Mouse (Mus musculus) myocyte (in vitro differentiated cells): ENCODE measurements around the gene Mrpl4. TPM values are rescaled to one million over a fixed set of nuclear protein-coding genes. Genes with fewer than 3 reads are reported as not detected.

Source experiments
- H3K27me3 ChIP-seq: one replicate; pipeline ENCODE4 v1.6.1; 2011; ENCODE audit not compliant: control insufficient read depth, insufficient read depth, insufficient read length
- H3K36me3 ChIP-seq: one replicate; pipeline ENCODE4 v1.6.1; 2011; ENCODE audit not compliant: control insufficient read depth, insufficient read depth
- H3K4me2 ChIP-seq: one replicate; pipeline ENCODE4 v1.6.1; 2011; ENCODE audit warnings: low read depth, control low read depth
- H3K4me3 ChIP-seq: one replicate; pipeline ENCODE4 v1.5.1; 2011; ENCODE audit warnings: mild to moderate bottlenecking, control low read depth, moderate library complexity
- H3K79me2 ChIP-seq: one replicate; pipeline ENCODE4 v1.6.1; 2011; ENCODE audit not compliant: control insufficient read depth, insufficient read depth
- H3ac ChIP-seq: one replicate; pipeline ENCODE4 v1.6.1; 2011; ENCODE audit not compliant: control insufficient read depth, insufficient read length
- CEBPB ChIP-seq: IDR thresholded peaks from 2 replicates; pipeline ENCODE4 v1.6.1; 2011; ENCODE audit warnings: mild to moderate bottlenecking, moderate library complexity; ENCODE audit not compliant: poor library complexity, insufficient read depth, severe bottlenecking
- E2F4 ChIP-seq: IDR thresholded peaks from one replicate; pipeline ENCODE4 v1.6.1; 2011; ENCODE audit warnings: mild to moderate bottlenecking, control low read depth, moderate library complexity; ENCODE audit not compliant: insufficient read depth
- MAX ChIP-seq: IDR thresholded peaks from one replicate; pipeline ENCODE4 v1.6.1; 2011; ENCODE audit warnings: low read depth, mild to moderate bottlenecking, control low read depth
- MYOD1 ChIP-seq, 3 experiments: IDR thresholded peaks; one replicate each; pipeline ENCODE4 v1.6.1; 2011; ENCODE audit warnings: control low read depth in 2 of 3, low read depth in 2 of 3, mild to moderate bottlenecking in 2 of 3, moderate library complexity in 1 of 3; ENCODE audit not compliant: insufficient read length in 2 of 3, control insufficient read depth in 1 of 3
- MYOG ChIP-seq, 3 experiments: IDR thresholded peaks; one replicate each; pipeline ENCODE4 v1.6.1; 2011; ENCODE audit warnings: control low read depth in 2 of 3, low read depth in 2 of 3, mild to moderate bottlenecking in 2 of 3; ENCODE audit not compliant: insufficient read length in 2 of 3, control insufficient read depth in 1 of 3, insufficient read depth in 1 of 3
- POLR2A ChIP-seq: IDR thresholded peaks from one replicate; pipeline ENCODE4 v1.6.1; 2011; ENCODE audit warnings: low read depth, mild to moderate bottlenecking, control low read depth, moderate library complexity; ENCODE audit not compliant: insufficient read length
- POLR2AphosphoS2 ChIP-seq: IDR thresholded peaks from one replicate; pipeline ENCODE4 v1.6.1; 2011; ENCODE audit warnings: low read depth, control low read depth; ENCODE audit not compliant: insufficient read length
- REST ChIP-seq: IDR thresholded peaks from one replicate; pipeline ENCODE4 v1.6.1; 2011; ENCODE audit warnings: mild to moderate bottlenecking, control low read depth, moderate library complexity; ENCODE audit not compliant: insufficient read depth, insufficient read length
- SRF ChIP-seq: IDR thresholded peaks from one replicate; pipeline ENCODE4 v1.6.1; 2011; ENCODE audit warnings: low read depth; ENCODE audit not compliant: control insufficient read depth, insufficient read length
- TCF12 ChIP-seq: IDR thresholded peaks from one replicate; pipeline ENCODE4 v1.6.1; 2011; ENCODE audit warnings: mild to moderate bottlenecking, control low read depth; ENCODE audit not compliant: poor library complexity, insufficient read depth, severe bottlenecking
- TCF3 ChIP-seq: IDR thresholded peaks from one replicate; pipeline ENCODE4 v1.6.1; 2011; ENCODE audit warnings: low read depth, control low read depth; ENCODE audit not compliant: insufficient read length
- USF1 ChIP-seq: IDR thresholded peaks from one replicate; pipeline ENCODE4 v1.6.1; 2011; ENCODE audit warnings: low read depth, mild to moderate bottlenecking, control low read depth, moderate library complexity
- polyA plus RNA-seq: library from polyadenylated mRNA; unstranded; fragments of >200 nt; fragmentation: generic; extraction: Trizol; gene quantifications from one replicate; pipeline ENCODE4 v1.2.1, GENCODE M21; 2012; ENCODE audit warnings: missing spikeins

The Mrpl4 gene
- polyA plus RNA-seq, 1 experiment: 110 TPM

DNA sequence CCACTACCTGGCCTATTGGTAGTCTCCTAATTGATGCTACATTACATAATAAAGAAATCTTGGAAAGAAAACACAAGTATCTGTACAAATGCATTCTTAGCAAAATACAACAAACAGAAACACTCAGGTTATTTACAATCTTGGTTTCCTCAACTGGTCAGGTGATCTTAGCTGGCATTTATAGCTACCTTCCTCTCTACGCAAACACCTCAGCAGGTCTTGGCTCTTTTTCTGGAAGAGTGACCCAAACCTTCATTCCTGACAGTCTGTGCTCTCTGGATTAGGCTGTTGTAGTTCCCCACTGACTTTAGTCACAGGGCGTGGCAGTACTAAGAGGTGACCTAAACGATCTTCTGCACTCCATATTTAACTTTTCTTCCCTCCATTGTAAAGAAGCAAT lies 42.7 kb downstream of the Mrpl4 start:
- H3K79me2 ChIP-seq: no peaks in the 10 kb centered on the region
- H3K4me3 ChIP-seq: no peak overlapping the region
- peaks cover 1% of the 10 kb centered on the region for H3K27me3 ChIP-seq
- TF ChIP-seq TCF12 (no peak), MYOD1 (IDR thresholded peaks at IDR 0.05; ENCODE audit: control insufficient read depth in 1 of 3, insufficient read length in 2 of 3, low read depth in 2 of 3) (no peak), USF1 (no peak), E2F4 (no peak), TCF3 (no peak), POLR2AphosphoS2 (no peak), POLR2A (no peak)
- no peaks in the 10 kb centered on the region for H3K36me3 ChIP-seq
- H3ac ChIP-seq: no peak overlapping the region
- no peak overlapping the region for H3K4me2 ChIP-seq

DNA sequence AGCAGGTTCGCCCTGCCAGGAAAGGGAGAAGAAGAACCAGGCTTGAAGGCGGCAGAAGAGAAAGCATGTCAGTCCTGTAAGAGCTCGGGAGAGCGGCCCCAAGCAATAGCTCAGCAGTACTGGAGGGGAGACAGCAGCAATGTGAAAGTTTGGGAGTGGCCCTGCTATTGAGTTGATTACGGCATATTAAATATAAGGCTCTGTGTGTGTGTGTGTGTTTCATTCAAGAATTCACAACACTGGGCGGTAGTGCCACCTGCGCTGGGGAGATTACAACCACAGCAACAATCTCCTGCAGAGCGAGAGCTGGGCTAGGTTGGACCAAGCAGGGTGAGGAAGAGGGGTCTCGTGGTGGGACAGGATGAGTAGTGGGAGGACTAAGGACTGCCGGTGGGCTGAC lies 49.0 kb downstream of the Mrpl4 start:
- H3K4me3 ChIP-seq: no peak overlapping the region

More for the DNA sequence above, 49.0 kb downstream of the Mrpl4 start:
- Histone ChIP-seq H3K27me3 (peaks cover 21% of the 10 kb centered on the region), H3K79me2 (no peaks in the 10 kb centered on the region), H3K4me2 (no peak overlapping the region), H3ac (no peak overlapping the region), H3K36me3 (no peaks in the 10 kb centered on the region)
- TF ChIP-seq REST (no peak), TCF12 (no peak), MYOD1 (IDR thresholded peaks at IDR 0.05; ENCODE audit: control insufficient read depth in 1 of 3, insufficient read length in 2 of 3, low read depth in 2 of 3) (no peak), CEBPB (no peak), TCF3 (no peak), MAX (no peak), SRF (no peak), MYOG (IDR thresholded peaks at IDR 0.05; ENCODE audit: control insufficient read depth in 1 of 3, insufficient read depth in 1 of 3, insufficient read length in 2 of 3, low read depth in 2 of 3) (no peak), USF1 (no peak), POLR2A (no peak), POLR2AphosphoS2 (no peak), E2F4 (no peak)

Other genes with a start within 250 kb of the Mrpl4 start
- 70.3 TPM for gene Col5a3, start 187.7 kb upstream of the Mrpl4 start, polyA plus RNA-seq
- gene Rdh8, start 184.2 kb upstream of the Mrpl4 start, polyA plus RNA-seq: not detected
- 4.6 TPM for gene A230050P20Rik, start 134.1 kb upstream of the Mrpl4 start, polyA plus RNA-seq
- gene Angptl6, start 123.0 kb upstream of the Mrpl4 start, polyA plus RNA-seq: 12.6 TPM
- 44.3 TPM for gene Ppan, start 114.6 kb upstream of the Mrpl4 start, polyA plus RNA-seq
- gene Eif3g, start 104.1 kb upstream of the Mrpl4 start, polyA plus RNA-seq: 202 TPM
- 22.1 TPM for gene Dnmt1, start 42.9 kb upstream of the Mrpl4 start, polyA plus RNA-seq
- gene S1pr2, start 26.0 kb upstream of the Mrpl4 start, polyA plus RNA-seq: 5.5 TPM
- 0.06 TPM for gene Icam1, start 13.2 kb downstream of the Mrpl4 start, polyA plus RNA-seq
- gene Icam4, start 26.6 kb downstream of the Mrpl4 start, polyA plus RNA-seq: 0.73 TPM
- gene Icam5, start 29.3 kb downstream of the Mrpl4 start, polyA plus RNA-seq: 0.25 TPM
- gene Zglp1, start 64.4 kb downstream of the Mrpl4 start, polyA plus RNA-seq: 0.26 TPM
- 0.42 TPM for gene Gm49373, start 70.4 kb downstream of the Mrpl4 start, polyA plus RNA-seq
- 75.0 TPM for gene Fdx1l, start 70.9 kb downstream of the Mrpl4 start, polyA plus RNA-seq
- 2.2 TPM for gene Gm38431, start 89.3 kb downstream of the Mrpl4 start, polyA plus RNA-seq
- gene Raver1, start 89.3 kb downstream of the Mrpl4 start, polyA plus RNA-seq: 24.6 TPM
- 11.4 TPM for gene Tyk2, start 128.5 kb downstream of the Mrpl4 start, polyA plus RNA-seq
- 288 TPM for gene Cdc37, start 147.2 kb downstream of the Mrpl4 start, polyA plus RNA-seq
- gene Pde4a, start 163.0 kb downstream of the Mrpl4 start, polyA plus RNA-seq: 3.6 TPM
- 34.1 TPM for gene Keap1, start 236.6 kb downstream of the Mrpl4 start, polyA plus RNA-seq
- gene S1pr5, start 245.7 kb downstream of the Mrpl4 start, polyA plus RNA-seq: 0.22 TPM